Mouse (Mus musculus): Measurements from ENCODE around the gene Arpc5l. TPM values are rescaled to one million over a fixed set of nuclear protein-coding genes. Genes with fewer than 3 reads are reported as not detected.
A peak's percentile ranks its signal among the peaks of the same experiment; 100 is the strongest.

Gene Arpc5l
- polyA plus RNA-seq, 1 experiment: 28.3 TPM

GRCm38 (mm10) chr2:38975941-38976805 is 29.0 kb upstream of the Arpc5l start:
- H3K4me1 ChIP-seq (ENCODE audit: control insufficient read depth, insufficient read depth, low read length): no peaks in the 10 kb centered on the region; the same call in 1 of the 2 replicates
- no peak overlapping the region for H3K4me3 ChIP-seq (replicated peaks; ENCODE audit: extremely low read depth, low read depth, low read length)
- no peak for TF ChIP-seq POLR2A (IDR thresholded peaks at IDR 0.05; ENCODE audit: borderline replicate concordance, extremely low read depth, low read depth, low read length)
- TF ChIP-seq CTCF (IDR thresholded peaks at IDR 0.05; ENCODE audit: insufficient read depth, low read length): no peak
- DNase-seq: no peak
- 83% methylated on average over 21 of the region's 21 CpGs for WGBS

DNA sequence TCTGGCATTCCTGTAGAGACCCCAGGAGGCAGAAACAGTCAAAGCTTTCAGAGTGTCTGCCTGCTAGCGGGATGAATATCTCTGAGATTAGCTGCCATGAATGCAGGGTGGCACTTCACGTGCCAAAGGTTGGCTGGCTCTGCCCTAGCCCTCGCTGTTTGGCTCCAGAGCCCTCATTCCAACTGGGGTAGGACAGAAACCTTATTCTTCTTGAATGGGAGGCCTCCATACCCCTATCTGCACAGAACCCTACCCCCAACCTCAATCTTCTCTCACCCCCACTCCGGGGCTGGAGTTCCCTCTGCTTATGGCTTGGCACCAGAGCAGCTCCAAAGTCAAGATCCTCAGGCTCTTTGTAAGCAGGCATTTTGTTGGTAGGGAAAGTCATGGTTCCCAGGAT is 27.3 kb upstream of the Arpc5l start:
- 74% methylated on average over 4 of the region's 4 CpGs for WGBS
- DNase-seq: no peak
- TF ChIP-seq POLR2A (IDR thresholded peaks at IDR 0.05; ENCODE audit: borderline replicate concordance, extremely low read depth, low read depth, low read length) (no peak), CTCF (IDR thresholded peaks at IDR 0.05; ENCODE audit: insufficient read depth, low read length) (no peak)
- Histone ChIP-seq H3K4me3 (replicated peaks; ENCODE audit: extremely low read depth, low read depth, low read length) (no peak overlapping the region), H3K4me1 (ENCODE audit: control insufficient read depth, insufficient read depth, low read length) (no peaks in the 10 kb centered on the region; the same call in 1 of the 2 replicates)

GRCm38 (mm10) chr2:38983456-38983855 is 21.7 kb upstream of the Arpc5l start:
- TF ChIP-seq CTCF (IDR thresholded peaks at IDR 0.05; ENCODE audit: insufficient read depth, low read length) (peak; percentile 6; the same call in 1 of the 2 replicates), POLR2A (IDR thresholded peaks at IDR 0.05; ENCODE audit: borderline replicate concordance, extremely low read depth, low read depth, low read length) (no peak)
- no peak for DNase-seq
- no peak overlapping the region for H3K4me3 ChIP-seq (replicated peaks; ENCODE audit: extremely low read depth, low read depth, low read length)
- H3K4me1 ChIP-seq (ENCODE audit: control insufficient read depth, insufficient read depth, low read length): no peaks in the 10 kb centered on the region
- WGBS: 99% methylated on average over 2 of the region's 2 CpGs

GRCm38 (mm10) chr2:38986580-38986979 is 18.6 kb upstream of the Arpc5l start:
- Histone ChIP-seq H3K4me1 (ENCODE audit: control insufficient read depth, insufficient read depth, low read length) (no peaks in the 10 kb centered on the region), H3K4me3 (replicated peaks; ENCODE audit: extremely low read depth, low read depth, low read length) (no peak overlapping the region)
- WGBS: 33% methylated on average over 3 of the region's 3 CpGs
- no peak for TF ChIP-seq POLR2A (IDR thresholded peaks at IDR 0.05; ENCODE audit: borderline replicate concordance, extremely low read depth, low read depth, low read length)
- no peak for TF ChIP-seq CTCF (IDR thresholded peaks at IDR 0.05; ENCODE audit: insufficient read depth, low read length)
- no peak for DNase-seq

DNA sequence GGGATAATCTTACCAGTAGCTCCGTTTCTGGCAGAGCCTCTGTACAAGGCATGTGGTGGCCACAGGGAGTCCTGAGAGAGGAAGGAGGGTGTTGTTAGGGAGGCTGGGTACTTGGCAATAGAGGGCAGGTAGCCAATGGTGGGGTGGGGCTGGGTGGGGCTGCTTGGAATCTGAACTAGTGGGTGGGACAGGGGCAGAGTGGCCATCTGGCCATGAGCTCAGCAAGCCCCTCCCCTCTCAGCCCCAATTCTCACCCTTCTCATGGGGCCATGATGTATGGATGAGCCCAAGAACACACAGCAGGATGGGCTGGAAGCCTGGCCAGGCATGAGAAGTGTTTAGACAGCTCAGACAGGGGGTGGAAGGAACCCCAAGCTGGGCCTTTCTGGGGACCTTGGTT is 17.8 kb upstream of the Arpc5l start:
- TF ChIP-seq POLR2A (IDR thresholded peaks at IDR 0.05; ENCODE audit: borderline replicate concordance, extremely low read depth, low read depth, low read length): no peak
- no peak for TF ChIP-seq CTCF (IDR thresholded peaks at IDR 0.05; ENCODE audit: insufficient read depth, low read length)
- no peaks in the 10 kb centered on the region for H3K4me1 ChIP-seq (ENCODE audit: control insufficient read depth, insufficient read depth, low read length)
- WGBS: 35% methylated on average over 1 of the region's 1 CpGs
- no peak overlapping the region for H3K4me3 ChIP-seq (replicated peaks; ENCODE audit: extremely low read depth, low read depth, low read length)
- DNase-seq: no peak

DNA sequence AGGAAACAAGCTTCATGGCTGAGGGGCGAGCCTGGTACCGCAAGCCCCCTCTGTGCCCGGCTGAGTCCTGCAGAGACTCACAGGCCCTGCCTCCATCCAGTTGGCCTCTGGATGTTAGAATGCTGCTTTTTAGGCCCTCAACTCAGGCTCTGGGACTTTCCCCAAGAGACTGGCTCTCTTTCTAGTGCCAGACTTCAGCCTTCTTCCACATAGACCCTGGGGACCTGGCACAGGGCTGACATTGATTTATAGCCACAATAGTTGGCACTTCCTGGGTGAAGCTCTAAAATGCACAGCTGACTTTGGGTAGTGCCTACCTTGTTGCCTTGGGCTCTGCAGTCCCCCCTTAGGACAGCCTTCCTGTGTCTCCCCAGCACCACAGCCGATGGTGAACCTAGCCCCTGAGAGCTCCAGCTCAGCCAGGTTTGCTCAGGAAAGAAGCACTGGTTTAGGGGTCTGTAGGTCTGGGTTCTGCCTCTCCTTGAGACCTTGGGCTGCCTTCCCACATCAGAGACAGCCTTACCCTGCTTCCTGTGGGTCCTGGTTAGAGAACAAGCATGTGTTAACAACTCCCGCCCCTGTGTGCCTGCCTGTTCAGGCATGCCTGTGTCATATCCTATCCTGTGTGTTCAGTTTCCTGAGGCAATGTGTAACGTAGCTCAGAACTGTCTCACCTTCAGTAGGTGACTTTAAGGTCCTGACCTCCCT is 17.2 kb upstream of the Arpc5l start:
- Histone ChIP-seq H3K4me3 (replicated peaks; ENCODE audit: extremely low read depth, low read depth, low read length) (no peak overlapping the region), H3K4me1 (ENCODE audit: control insufficient read depth, insufficient read depth, low read length) (no peaks in the 10 kb centered on the region)
- DNase-seq: no peak
- WGBS: 75% methylated on average over 6 of the region's 6 CpGs
- TF ChIP-seq CTCF (IDR thresholded peaks at IDR 0.05; ENCODE audit: insufficient read depth, low read length) (no peak), POLR2A (IDR thresholded peaks at IDR 0.05; ENCODE audit: borderline replicate concordance, extremely low read depth, low read depth, low read length) (no peak)

DNA sequence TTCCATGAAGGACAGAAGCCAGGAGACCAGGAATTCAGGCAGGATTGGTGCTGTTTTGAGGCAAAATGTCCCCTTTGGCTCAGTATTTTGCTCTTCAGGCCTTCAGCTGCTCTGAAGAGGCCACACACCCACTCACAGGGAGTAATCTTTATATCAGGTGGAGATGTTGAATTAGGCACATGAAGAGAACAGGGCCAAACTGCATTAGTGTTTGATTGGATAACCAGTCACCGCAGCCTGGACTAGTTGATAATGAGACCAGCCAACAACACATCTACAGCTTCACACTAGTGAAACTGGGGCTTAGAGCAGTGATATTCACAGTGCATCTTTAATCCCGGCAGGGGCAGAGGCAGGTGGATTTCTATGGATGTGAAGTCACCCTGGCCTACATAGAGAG is 16.2 kb upstream of the Arpc5l start:
- no peak for DNase-seq
- no peak for TF ChIP-seq POLR2A (IDR thresholded peaks at IDR 0.05; ENCODE audit: borderline replicate concordance, extremely low read depth, low read depth, low read length)
- no peak for TF ChIP-seq CTCF (IDR thresholded peaks at IDR 0.05; ENCODE audit: insufficient read depth, low read length)
- no peak overlapping the region for H3K4me3 ChIP-seq (replicated peaks; ENCODE audit: extremely low read depth, low read depth, low read length)
- H3K4me1 ChIP-seq (ENCODE audit: control insufficient read depth, insufficient read depth, low read length): no peaks in the 10 kb centered on the region
- WGBS: 90% methylated on average over 2 of the region's 2 CpGs

- Histone ChIP-seq H3K4me3 (replicated peaks; ENCODE audit: extremely low read depth, low read depth, low read length) (no peak overlapping the region), H3K4me1 (ENCODE audit: control insufficient read depth, insufficient read depth, low read length) (no peaks in the 10 kb centered on the region)
- TF ChIP-seq CTCF (IDR thresholded peaks at IDR 0.05; ENCODE audit: insufficient read depth, low read length) (no peak), POLR2A (IDR thresholded peaks at IDR 0.05; ENCODE audit: borderline replicate concordance, extremely low read depth, low read depth, low read length) (no peak)
- 68% methylated on average over 4 of the region's 4 CpGs for WGBS
- DNase-seq: no peak
Measured at GRCm38 (mm10) chr2:38992004-38992403, 13.1 kb upstream of the Arpc5l start.

- TF ChIP-seq CTCF (IDR thresholded peaks at IDR 0.05; ENCODE audit: insufficient read depth, low read length) (no peak), POLR2A (IDR thresholded peaks at IDR 0.05; ENCODE audit: borderline replicate concordance, extremely low read depth, low read depth, low read length) (no peak)
- 31% methylated on average over 4 of the region's 4 CpGs for WGBS
- Histone ChIP-seq H3K4me3 (replicated peaks; ENCODE audit: extremely low read depth, low read depth, low read length) (no peak overlapping the region), H3K4me1 (ENCODE audit: control insufficient read depth, insufficient read depth, low read length) (no peaks in the 10 kb centered on the region)
- no peak for DNase-seq
Measured at GRCm38 (mm10) chr2:38992452-38992851, 12.7 kb upstream of the Arpc5l start.
